Mouse (Mus musculus) neutrophil, adult 59 days (primary cell): ENCODE data around the gene Cnr1. TPM values are rescaled to one million over a fixed set of nuclear protein-coding genes. Genes with fewer than 3 reads are reported as not detected.

Source experiments
- total RNA-seq, 2 experiments: library from RNA; stranded (reverse); gene quantifications; 1 replicate in 1 of 2; 2 replicates in 1 of 2; pipeline ENCODE4 v1.2.4; 2023

The Cnr1 gene
- not detected for total RNA-seq

DNA sequence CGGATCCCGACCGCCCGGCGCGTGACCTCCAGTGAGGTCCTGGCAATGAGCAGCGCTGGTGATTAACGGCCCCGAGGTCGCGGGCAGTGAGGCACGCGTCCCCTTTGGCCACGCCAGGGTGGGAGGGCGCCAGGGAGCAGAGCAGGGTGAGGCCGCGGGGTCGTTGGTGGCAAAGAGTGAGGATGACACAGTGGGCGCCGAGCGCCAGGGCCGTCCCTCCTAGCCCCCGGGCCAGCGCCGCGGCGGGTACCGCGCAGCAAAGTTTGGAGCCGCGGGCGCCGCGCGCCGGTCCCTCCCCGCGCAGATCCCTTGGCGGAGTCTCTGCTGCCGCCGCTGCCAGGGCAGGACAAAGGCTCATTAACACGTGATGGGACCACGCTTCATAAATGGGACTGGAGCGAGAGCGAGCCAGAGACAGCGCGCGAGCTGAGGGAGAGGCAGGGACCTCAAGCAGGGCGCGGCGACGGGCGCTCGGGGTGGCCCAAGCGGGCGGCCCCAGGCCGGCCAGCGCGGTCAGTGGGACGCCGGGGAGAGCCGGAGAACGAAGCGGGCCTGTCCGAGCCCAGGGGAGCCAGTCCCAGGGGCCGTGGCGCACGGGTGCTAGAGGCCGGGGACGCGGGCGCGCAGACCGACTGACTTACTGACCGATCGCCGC, at the start of gene Cnr1:
TSS of gene Cnr1 (plus strand) at position 360 of the 655 bp plus-strand sequence.

Other genes starting within 250 kb of the Cnr1 start
- not detected for gene Spaca1, start 125.6 kb downstream of the Cnr1 start, total RNA-seq